Mouse (Mus musculus): ENCODE measurements around the gene Ints7.

- no peak for TF ChIP-seq CTCF (IDR thresholded peaks at IDR 0.05; ENCODE audit: insufficient read depth, low read length)
- TF ChIP-seq POLR2A (IDR thresholded peaks at IDR 0.05; ENCODE audit: borderline replicate concordance, extremely low read depth, low read depth, low read length) = no peak
Observed at GRCm38 (mm10) chr1:191629170-191629636, 53.8 kb downstream of the Ints7 start.
